Mouse (Mus musculus): ENCODE results near the gene Appl2. TPM values are rescaled to one million over a fixed set of nuclear protein-coding genes. Genes with fewer than 3 reads are reported as not detected.

The Appl2 gene
- polyA plus RNA-seq (2021; fragmentation: Nextera tagmentation): 30.6 and 31.0 TPM in 2 replicates
- long read RNA-seq, experiment 1, transcript Appl2-201 (21 exons, 3,020 nt): major isoform, 121 of 252 reads
- long read RNA-seq, experiment 1, partial matches to known transcripts: 24 of 252 reads
- long read RNA-seq, experiment 1, other reads (novel, unspliced or antisense): 107 of 252 reads
- long read RNA-seq, experiment 2, transcript Appl2-201 (21 exons, 3,020 nt): major isoform, 13 of 44 reads
- long read RNA-seq, experiment 2, partial matches to known transcripts: 12 of 44 reads
- long read RNA-seq, experiment 2, other reads (novel, unspliced or antisense): 19 of 44 reads

DNA sequence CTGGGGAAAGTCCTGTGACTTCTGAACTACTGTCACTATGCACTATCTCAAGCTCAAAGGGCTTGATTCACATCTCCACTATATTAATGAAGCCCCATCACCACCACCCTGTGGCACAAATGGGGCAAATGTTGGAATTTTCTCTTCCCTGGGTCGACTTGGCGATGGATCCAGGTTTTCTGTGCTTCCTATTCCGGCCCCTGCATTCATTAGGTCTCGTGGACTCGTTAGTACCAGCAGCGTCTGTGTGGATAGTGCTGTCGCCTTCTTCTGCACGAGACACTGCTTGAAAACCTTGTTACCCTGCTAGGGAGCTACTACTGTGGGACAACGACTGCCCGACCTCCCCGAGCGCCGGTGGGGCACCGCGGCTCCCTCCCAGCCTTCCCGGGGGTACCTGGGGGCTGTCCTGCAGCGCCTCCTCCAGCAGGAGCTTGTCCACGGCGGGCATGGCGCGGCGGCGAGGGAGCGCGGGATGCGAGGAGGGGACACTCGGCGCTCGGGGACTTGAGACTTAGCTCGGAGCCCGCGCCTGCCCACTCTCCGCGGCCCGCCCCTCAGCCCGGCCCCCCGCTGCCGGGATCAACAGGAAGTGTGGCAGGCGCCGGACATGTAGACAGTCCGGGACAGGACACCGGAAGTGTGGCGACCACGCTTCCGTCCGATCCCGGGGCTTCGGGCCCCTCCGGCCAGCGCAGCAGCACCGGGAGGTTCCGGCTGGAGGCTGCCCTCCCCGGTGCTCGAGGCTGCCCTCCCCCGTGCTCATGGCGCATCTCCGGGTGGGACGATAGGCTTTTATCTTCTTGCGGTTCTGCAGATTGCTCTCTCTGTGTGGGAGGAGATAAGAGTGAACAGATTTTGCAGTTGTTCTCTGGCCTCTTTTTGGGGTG lies at the start of gene Appl2:
Appl2 (minus strand) TSS at position 608 of the 890 bp plus-strand sequence.

Other genes starting within 250 kb of the Appl2 start
- gene Aldh1l2, start 114.6 kb downstream of the Appl2 start, polyA plus RNA-seq (2021; fragmentation: Nextera tagmentation): 0.45 and 0.47 TPM in 2 replicates
- 9.2 and 14.7 TPM in 2 replicates for gene Washc4, start 105.0 kb downstream of the Appl2 start, polyA plus RNA-seq (2021; fragmentation: Nextera tagmentation)
- gene 1500009L16Rik, start 74.1 kb upstream of the Appl2 start, polyA plus RNA-seq (2021; fragmentation: Nextera tagmentation): 35.6 and 41.5 TPM in 2 replicates